Mouse (Mus musculus) embryonic facial prominence, embryonic 13.5 days (tissue): ENCODE results near the gene Lpar3. TPM values are rescaled to one million over a fixed set of nuclear protein-coding genes. Genes with fewer than 3 reads are reported as not detected.

Source experiments
- ATAC-seq: fragments of 200-750 bp; cut with Nextera tagmentation; 2 replicates; pipeline ENCODE4 v1.8.0; 2017; ENCODE audit warnings: low read depth; ENCODE audit not compliant: insufficient number of reproducible peaks, insufficient read depth, low FRiP score, low TSS enrichment
- H3K27ac ChIP-seq: fragments of 300-500 bp; sonication (generic); 2 replicates; pipeline ENCODE4 v1.5.1; 2015; ENCODE audit warnings: moderate library complexity, mild to moderate bottlenecking, inconsistent platforms
- H3K27me3 ChIP-seq: fragments of 300-500 bp; sonication (generic); 2 replicates; pipeline ENCODE4 v1.6.1; 2015; ENCODE audit warnings: mild to moderate bottlenecking, inconsistent platforms
- H3K36me3 ChIP-seq: fragments of 300-500 bp; sonication (generic); 2 replicates; pipeline ENCODE4 v1.6.1; 2015; ENCODE audit warnings: mild to moderate bottlenecking, inconsistent platforms
- H3K4me1 ChIP-seq: fragments of 300-500 bp; sonication (generic); 2 replicates; pipeline ENCODE4 v1.6.1; 2015; ENCODE audit warnings: inconsistent platforms
- H3K4me2 ChIP-seq: fragments of 300-500 bp; sonication (generic); 2 replicates; pipeline ENCODE4 v1.6.1; 2015; ENCODE audit warnings: moderate library complexity, mild to moderate bottlenecking, inconsistent platforms
- H3K4me3 ChIP-seq: fragments of 300-500 bp; sonication (generic); 2 replicates; pipeline ENCODE4 v1.5.1; 2015; ENCODE audit warnings: mild to moderate bottlenecking, inconsistent platforms
- H3K9ac ChIP-seq: fragments of 300-500 bp; sonication (generic); 2 replicates; pipeline ENCODE4 v1.6.1; 2015; ENCODE audit warnings: mild to moderate bottlenecking, inconsistent platforms
- H3K9me3 ChIP-seq: fragments of 300-500 bp; sonication (generic); 2 replicates; pipeline ENCODE4 v1.6.1; 2016; ENCODE audit warnings: inconsistent platforms
- WGBS: fragments of 180-500 bp; shearing (Covaris S2); methylation state at CpG from one replicate; pipeline ENCODE4 v1.1.7; 2015; ENCODE audit warnings: mixed read lengths; 5-methylcytosine and 5-hydroxymethylcytosine counted together
- polyA plus RNA-seq: library from polyadenylated mRNA; unstranded; fragments of >200 nt; fragmentation: Nextera tagmentation; extraction: Ambion mirVana; gene quantifications from 2 replicates; pipeline ENCODE4 v1.2.1, GENCODE M21; 2015

Gene Lpar3
- polyA plus RNA-seq, 1 experiment from 2014 or later = 2.1 TPM

DNA sequence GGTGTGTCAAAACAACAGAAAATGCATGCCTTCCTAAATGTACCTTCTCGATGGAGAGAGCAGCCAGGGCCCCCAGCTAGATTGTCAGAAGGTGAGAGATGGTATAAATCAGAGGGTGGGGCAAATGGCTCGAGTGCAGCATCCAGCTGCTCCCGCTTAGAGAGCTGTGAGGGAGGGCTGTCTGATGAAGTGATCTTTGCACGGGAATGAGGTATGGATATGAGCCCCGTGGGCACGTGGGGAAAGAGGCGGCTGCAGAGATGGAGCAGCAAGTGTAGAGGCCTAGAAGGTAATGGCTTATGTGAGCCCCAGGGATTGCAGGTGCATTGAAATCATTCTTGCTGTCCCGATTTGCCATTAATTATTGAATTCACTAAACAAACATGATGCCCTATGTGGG lies 15.5 kb downstream of the Lpar3 start:
- no peaks in the 10 kb centered on the region for H3K9me3 ChIP-seq
- no peak for ATAC-seq
- H3K27me3 ChIP-seq = no peaks in the 10 kb centered on the region; the same call in 1 of the 2 replicates
- H3K36me3 ChIP-seq = no peaks in the 10 kb centered on the region
- H3K27ac ChIP-seq = no peak overlapping the region
- 51% methylated on average over 8 of the region's 8 CpGs for WGBS
- no peak overlapping the region for H3K4me2 ChIP-seq
- 0 out of 2 replicates have a peak, but pooled peaks cover 6% of the 10 kb centered on the region for H3K4me1 ChIP-seq
- H3K4me3 ChIP-seq = no peak overlapping the region
- no peak overlapping the region for H3K9ac ChIP-seq

DNA sequence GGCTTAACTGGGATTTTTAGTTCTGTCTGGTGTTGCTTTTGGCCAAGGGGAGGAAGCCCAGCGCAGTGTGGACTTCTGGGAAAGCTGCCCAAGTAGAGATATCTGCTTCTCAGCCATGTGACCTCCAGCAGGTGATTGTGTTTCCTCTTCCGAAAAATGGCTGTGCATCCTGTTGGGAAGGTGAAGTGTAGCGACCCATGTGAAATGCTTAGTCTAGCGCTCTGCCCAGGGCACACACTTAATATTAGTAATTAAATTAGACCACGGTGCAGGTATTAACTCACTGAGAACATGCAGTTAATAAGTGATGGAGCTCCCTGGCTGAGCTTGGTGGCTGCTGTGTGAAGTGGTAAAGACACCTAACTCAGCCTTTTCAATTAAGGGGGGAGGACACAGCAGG lies 16.9 kb downstream of the Lpar3 start:
- no peak overlapping the region for H3K27ac ChIP-seq
- H3K4me2 ChIP-seq = no peak overlapping the region
- H3K9ac ChIP-seq = no peak overlapping the region
- WGBS = 76% methylated on average over 5 of the region's 5 CpGs
- no peak for ATAC-seq
- H3K27me3 ChIP-seq = no peaks in the 10 kb centered on the region; the same call in 1 of the 2 replicates
- 0 out of 2 replicates have a peak, but pooled peaks cover 6% of the 10 kb centered on the region for H3K4me1 ChIP-seq
- H3K36me3 ChIP-seq = no peaks in the 10 kb centered on the region
- no peak overlapping the region for H3K4me3 ChIP-seq
- no peaks in the 10 kb centered on the region for H3K9me3 ChIP-seq

DNA sequence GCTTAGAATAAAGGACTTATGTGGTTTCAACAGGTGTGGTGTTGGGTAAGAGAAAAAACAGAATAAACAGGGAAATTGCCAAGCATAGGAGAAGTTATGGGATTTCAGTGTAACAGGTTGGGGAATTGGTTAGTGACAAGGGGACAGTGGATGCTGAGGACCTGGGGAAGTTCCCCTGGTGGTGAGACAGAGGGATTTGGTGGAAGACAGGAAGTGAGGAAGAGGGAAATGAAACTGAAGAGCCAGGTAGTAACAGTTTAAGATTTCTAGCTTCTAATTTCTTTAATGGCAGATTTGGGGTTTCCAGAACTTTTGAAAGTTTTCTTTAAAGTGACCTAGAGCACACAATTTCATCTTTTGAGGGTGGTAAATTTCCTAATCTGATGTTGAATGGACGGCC lies 23.9 kb downstream of the Lpar3 start:
- no peak overlapping the region for H3K4me2 ChIP-seq
- H3K4me1 ChIP-seq = no peaks in the 10 kb centered on the region
- H3K36me3 ChIP-seq = no peaks in the 10 kb centered on the region
- H3K27me3 ChIP-seq = no peaks in the 10 kb centered on the region
- ATAC-seq = no peak
- WGBS = 88% methylated on average over 1 of the region's 1 CpGs
- no peak overlapping the region for H3K4me3 ChIP-seq
- no peak overlapping the region for H3K9ac ChIP-seq
- H3K9me3 ChIP-seq = no peaks in the 10 kb centered on the region
- H3K27ac ChIP-seq = no peak overlapping the region

DNA sequence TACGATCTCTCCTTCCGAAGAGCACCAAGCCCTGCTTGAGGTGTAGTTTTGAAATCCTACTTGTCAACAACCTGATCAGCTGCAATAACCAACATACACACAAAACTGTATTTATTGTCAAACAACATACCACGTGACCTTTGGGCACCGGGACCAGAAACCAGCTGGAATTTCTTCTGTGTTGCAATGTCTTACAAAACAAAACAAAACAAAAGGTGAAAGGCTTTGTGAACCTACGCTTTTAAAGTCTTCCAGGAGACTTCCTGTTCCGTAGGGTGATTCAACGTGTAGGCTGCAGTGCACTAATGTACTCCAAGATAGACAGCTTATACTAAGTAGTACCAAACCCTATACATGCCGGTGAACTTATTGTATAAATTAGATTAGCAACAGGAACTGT lies 25.8 kb downstream of the Lpar3 start:
- 69% methylated on average over 8 of the region's 8 CpGs for WGBS
- Histone ChIP-seq H3K9ac (no peak overlapping the region), H3K4me3 (no peak overlapping the region), H3K4me1 (no peaks in the 10 kb centered on the region), H3K4me2 (no peak overlapping the region), H3K27me3 (no peaks in the 10 kb centered on the region), H3K27ac (no peak overlapping the region), H3K36me3 (no peaks in the 10 kb centered on the region), H3K9me3 (no peaks in the 10 kb centered on the region)
- no peak for ATAC-seq

DNA sequence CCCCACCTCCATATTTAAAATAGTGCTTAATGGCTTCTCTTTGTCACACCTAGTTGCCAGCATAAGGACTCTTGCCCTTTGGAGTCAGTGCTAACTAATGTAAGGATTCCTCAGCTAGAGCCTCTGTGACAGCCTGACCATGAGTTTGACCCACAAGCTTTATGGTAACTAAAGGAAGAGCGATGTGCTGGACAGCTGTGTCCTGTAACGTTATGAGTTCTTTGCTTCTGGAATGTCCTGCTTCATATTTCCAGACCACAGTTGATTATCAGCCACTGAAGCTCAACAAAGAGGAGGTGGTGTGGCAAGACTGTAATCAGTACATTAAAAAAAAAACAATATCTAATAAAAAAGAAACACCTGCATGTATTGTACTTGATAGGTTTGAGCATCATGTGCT lies 26.2 kb downstream of the Lpar3 start:
- Histone ChIP-seq H3K4me3 (no peak overlapping the region), H3K27me3 (no peaks in the 10 kb centered on the region), H3K9ac (no peak overlapping the region), H3K4me1 (no peaks in the 10 kb centered on the region), H3K4me2 (no peak overlapping the region), H3K9me3 (no peaks in the 10 kb centered on the region), H3K36me3 (no peaks in the 10 kb centered on the region), H3K27ac (no peak overlapping the region)
- ATAC-seq = no peak
- whole genome bisulfite sequencing = 83% methylated on average over 2 of the region's 2 CpGs

DNA sequence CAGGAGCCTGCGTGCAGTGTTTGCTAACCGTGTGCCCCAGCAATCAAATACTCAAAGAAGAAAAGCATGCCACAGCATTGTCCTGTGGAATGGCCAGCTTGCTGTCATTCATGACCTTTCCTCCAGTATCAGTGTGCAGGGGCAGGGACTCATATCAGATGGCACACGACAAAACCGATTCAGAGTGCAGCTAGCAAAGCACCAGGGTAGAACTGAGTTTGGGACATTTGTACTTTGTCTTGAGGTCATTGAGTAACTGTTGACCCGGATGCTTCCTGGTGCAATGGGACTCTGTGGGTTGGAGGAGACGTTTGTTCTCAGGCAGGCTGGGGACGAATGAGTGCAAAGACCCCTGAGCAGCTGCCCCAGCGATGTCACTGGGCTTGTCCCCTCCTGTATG lies 29.1 kb downstream of the Lpar3 start:
- no peaks in the 10 kb centered on the region for H3K27me3 ChIP-seq
- no peak for ATAC-seq
- H3K9ac ChIP-seq = no peak overlapping the region
- no peak overlapping the region for H3K4me2 ChIP-seq
- WGBS = 79% methylated on average over 8 of the region's 8 CpGs
- H3K4me3 ChIP-seq = no peak overlapping the region
- H3K4me1 ChIP-seq = peaks cover 8% of the 10 kb centered on the region; the same call in 1 of the 2 replicates
- H3K9me3 ChIP-seq = no peaks in the 10 kb centered on the region
- no peaks in the 10 kb centered on the region for H3K36me3 ChIP-seq
- no peak overlapping the region for H3K27ac ChIP-seq

DNA sequence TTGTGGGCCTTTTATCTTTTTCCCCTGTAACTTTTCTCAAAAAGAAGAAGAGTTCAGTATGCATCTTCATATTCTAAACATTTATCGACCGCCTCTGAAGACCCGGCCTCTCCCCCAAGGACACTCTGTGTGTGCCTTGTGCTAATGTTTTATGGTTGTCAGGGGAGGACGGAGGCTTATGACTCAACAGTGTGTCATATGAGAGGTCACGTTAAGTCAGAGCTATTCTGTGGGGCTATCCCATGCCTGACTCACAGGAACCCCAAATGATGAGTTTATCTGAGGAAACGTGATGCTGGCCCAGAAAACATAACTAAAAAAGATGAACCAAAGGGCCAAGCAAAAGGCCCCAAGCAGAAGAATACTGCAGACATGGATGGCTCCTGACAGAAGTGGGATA lies 31.0 kb downstream of the Lpar3 start:
- no peaks in the 10 kb centered on the region for H3K36me3 ChIP-seq
- no peak overlapping the region for H3K4me3 ChIP-seq
- H3K9ac ChIP-seq = no peak overlapping the region
- no peak for ATAC-seq
- H3K4me1 ChIP-seq = peaks cover 8% of the 10 kb centered on the region; the same call in 1 of the 2 replicates
- H3K4me2 ChIP-seq = no peak overlapping the region
- no peaks in the 10 kb centered on the region for H3K27me3 ChIP-seq
- H3K27ac ChIP-seq = no peak overlapping the region
- 84% methylated on average over 6 of the region's 6 CpGs for WGBS
- no peaks in the 10 kb centered on the region for H3K9me3 ChIP-seq

DNA sequence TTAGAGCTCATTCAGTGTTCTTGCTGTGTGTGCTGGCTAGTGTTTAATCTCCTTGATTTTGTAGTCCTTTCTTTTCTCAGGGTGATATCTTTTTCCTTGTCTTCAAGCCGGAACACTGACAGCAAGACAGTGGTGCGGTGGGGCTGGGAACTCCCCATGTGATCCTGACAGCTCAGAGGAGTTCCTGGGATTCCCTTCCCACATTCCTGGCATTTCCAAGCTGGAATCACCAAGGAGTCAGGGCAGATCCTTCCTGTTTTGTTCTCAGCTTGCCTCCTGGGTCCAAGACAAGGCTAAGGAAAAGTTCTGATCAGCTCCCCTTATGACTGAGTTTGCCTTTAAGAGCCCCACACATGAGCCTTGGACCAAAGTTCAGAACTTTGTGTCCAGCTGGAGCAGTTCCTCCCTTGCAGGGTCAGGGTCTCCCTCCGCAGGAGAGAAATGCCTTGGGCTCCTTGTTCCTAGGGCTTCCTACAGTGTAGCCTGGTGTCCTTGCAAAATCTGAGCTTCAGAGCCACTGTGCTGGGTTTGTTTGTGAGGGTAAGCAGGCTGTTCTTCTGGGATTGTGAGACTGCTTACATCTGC lies 33.1 kb downstream of the Lpar3 start:
- H3K9me3 ChIP-seq = no peaks in the 10 kb centered on the region
- WGBS = 34% methylated on average over 3 of the region's 3 CpGs
- no peaks in the 10 kb centered on the region for H3K36me3 ChIP-seq
- no peak overlapping the region for H3K9ac ChIP-seq
- peaks cover 8% of the 10 kb centered on the region; the same call in 1 of the 2 replicates for H3K4me1 ChIP-seq
- H3K4me3 ChIP-seq = no peak overlapping the region
- no peak overlapping the region for H3K4me2 ChIP-seq
- H3K27ac ChIP-seq = no peak overlapping the region
- ATAC-seq = no peak
- H3K27me3 ChIP-seq = no peaks in the 10 kb centered on the region

DNA sequence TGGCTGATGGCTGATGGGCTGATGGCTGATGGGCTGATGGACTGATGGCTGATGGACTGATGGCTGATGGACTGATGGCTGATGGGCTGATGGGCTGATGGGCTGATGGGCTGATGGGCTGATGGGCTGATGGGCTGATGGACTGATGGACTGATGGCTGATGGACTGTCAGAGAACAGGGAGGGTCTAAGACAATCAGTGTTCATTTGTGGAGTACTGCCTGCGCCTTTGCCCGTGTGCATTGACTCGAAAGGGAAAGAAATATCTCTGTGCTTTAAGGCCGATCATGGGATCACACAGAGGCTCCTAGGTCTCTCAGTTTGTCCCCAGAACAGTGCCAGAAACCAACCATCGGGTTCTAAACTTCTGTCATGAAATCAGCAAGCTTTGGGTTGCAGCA lies 34.4 kb downstream of the Lpar3 start:
- Histone ChIP-seq H3K4me1 (peaks cover 8% of the 10 kb centered on the region; the same call in 1 of the 2 replicates), H3K4me2 (no peak overlapping the region), H3K4me3 (no peak overlapping the region), H3K9ac (no peak overlapping the region), H3K36me3 (no peaks in the 10 kb centered on the region), H3K27me3 (no peaks in the 10 kb centered on the region), H3K9me3 (no peaks in the 10 kb centered on the region), H3K27ac (no peak overlapping the region)
- no peak for ATAC-seq
- WGBS = 93% methylated on average over 5 of the region's 5 CpGs

DNA sequence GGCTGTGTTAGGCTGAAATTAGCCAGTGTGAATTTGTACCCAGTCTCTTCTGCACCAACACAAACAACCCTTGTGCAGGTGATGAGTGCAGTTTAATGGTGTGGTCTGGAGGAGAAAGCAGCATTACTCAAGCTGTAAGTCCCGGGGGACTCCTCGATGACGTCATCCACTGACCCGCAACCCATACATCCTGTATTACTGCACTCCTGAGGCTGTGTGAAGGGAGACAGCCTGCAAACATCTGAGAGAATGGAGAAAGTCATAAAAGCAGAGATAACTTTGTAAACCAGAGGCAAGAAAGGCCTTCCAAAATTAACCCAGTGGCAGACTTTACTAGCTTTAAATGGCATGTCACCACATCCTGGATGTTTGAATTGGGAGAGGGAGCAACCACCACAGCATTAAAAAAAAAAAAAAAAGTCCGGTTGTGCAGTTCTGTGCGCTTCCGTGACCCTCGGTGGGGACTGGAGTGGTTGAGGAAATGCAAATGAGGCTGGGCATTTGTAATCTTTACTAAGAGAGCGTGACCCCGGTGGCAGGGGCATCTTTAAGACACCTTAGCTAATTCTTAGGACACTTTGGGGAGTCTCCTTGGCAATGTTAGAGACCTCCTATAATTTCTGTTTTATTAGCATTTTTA lies 36.8 kb downstream of the Lpar3 start:
- Histone ChIP-seq H3K4me1 (peaks cover 8% of the 10 kb centered on the region; the same call in 1 of the 2 replicates), H3K4me2 (no peak overlapping the region), H3K27me3 (no peaks in the 10 kb centered on the region), H3K4me3 (no peak overlapping the region), H3K9me3 (no peaks in the 10 kb centered on the region), H3K36me3 (no peaks in the 10 kb centered on the region), H3K9ac (no peak overlapping the region), H3K27ac (no peak overlapping the region)
- no peak for ATAC-seq
- 63% methylated on average over 10 of the region's 10 CpGs for WGBS

DNA sequence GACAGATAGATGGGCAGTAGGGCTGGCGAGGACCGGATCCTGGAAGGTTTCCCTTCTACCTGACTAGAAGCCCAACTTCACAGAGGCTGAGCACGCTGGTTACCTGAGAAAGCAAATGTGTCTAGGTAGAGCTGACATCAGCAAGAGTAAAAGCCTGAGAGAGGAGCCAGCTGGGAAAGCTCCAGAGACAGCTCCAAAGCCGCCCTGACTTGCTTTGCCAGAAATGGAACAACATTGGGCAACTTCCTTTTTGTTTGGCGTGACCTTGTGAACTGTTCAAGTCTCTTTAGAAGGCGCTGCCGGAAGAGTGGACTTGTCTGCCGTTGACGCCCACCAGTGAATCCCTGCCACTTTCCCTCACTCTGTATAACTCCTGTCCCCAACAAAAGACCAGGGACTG lies 39.4 kb downstream of the Lpar3 start:
- 88% methylated on average over 9 of the region's 9 CpGs for WGBS
- H3K27me3 ChIP-seq = no peaks in the 10 kb centered on the region
- H3K27ac ChIP-seq = no peak overlapping the region
- no peaks in the 10 kb centered on the region for H3K36me3 ChIP-seq
- ATAC-seq = no peak
- no peak overlapping the region for H3K4me2 ChIP-seq
- no peaks in the 10 kb centered on the region for H3K4me1 ChIP-seq
- no peaks in the 10 kb centered on the region for H3K9me3 ChIP-seq
- no peak overlapping the region for H3K4me3 ChIP-seq
- H3K9ac ChIP-seq = no peak overlapping the region

DNA sequence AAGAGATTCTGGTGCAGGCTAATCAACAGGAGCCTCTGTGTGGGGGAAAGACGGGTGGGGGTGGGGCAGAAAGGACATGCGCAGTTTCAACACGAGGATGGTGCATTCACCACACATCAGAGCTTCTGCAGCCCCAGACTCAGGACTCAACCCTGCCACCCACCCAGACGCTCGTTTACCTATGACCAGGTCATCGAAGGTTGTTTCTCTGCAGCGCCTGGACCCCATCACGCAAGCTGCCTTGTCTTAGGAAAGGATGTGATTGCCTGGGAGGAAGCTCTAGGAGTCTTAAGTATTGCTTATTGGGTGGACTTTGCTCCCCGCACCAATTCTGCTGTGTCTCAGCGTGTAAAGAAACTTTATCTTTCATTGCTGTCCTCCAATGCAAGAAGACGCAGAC lies 40.1 kb downstream of the Lpar3 start:
- 88% methylated on average over 11 of the region's 11 CpGs for WGBS

More for the DNA sequence above, 40.1 kb downstream of the Lpar3 start:
- H3K4me1 ChIP-seq = no peaks in the 10 kb centered on the region
- no peak overlapping the region for H3K4me2 ChIP-seq
- H3K4me3 ChIP-seq = no peak overlapping the region
- no peak overlapping the region for H3K9ac ChIP-seq
- no peaks in the 10 kb centered on the region for H3K36me3 ChIP-seq
- no peaks in the 10 kb centered on the region for H3K9me3 ChIP-seq
- no peaks in the 10 kb centered on the region for H3K27me3 ChIP-seq
- H3K27ac ChIP-seq = no peak overlapping the region
- no peak for ATAC-seq
